Mouse (Mus musculus) myocyte (in vitro differentiated cells): Measurements from ENCODE around the gene Fbf1.

Source experiments
- CEBPB ChIP-seq: IDR thresholded peaks from 2 replicates; pipeline ENCODE4 v1.6.1; 2011; ENCODE audit warnings: mild to moderate bottlenecking, moderate library complexity; ENCODE audit not compliant: poor library complexity, insufficient read depth, severe bottlenecking
- E2F4 ChIP-seq: IDR thresholded peaks from one replicate; pipeline ENCODE4 v1.6.1; 2011; ENCODE audit warnings: mild to moderate bottlenecking, control low read depth, moderate library complexity; ENCODE audit not compliant: insufficient read depth
- MAX ChIP-seq: IDR thresholded peaks from one replicate; pipeline ENCODE4 v1.6.1; 2011; ENCODE audit warnings: low read depth, mild to moderate bottlenecking, control low read depth
- MYOD1 ChIP-seq, 3 experiments: IDR thresholded peaks; one replicate each; pipeline ENCODE4 v1.6.1; 2011; ENCODE audit warnings: control low read depth in 2 of 3, low read depth in 2 of 3, mild to moderate bottlenecking in 2 of 3, moderate library complexity in 1 of 3; ENCODE audit not compliant: insufficient read length in 2 of 3, control insufficient read depth in 1 of 3
- MYOG ChIP-seq, 3 experiments: IDR thresholded peaks; one replicate each; pipeline ENCODE4 v1.6.1; 2011; ENCODE audit warnings: control low read depth in 2 of 3, low read depth in 2 of 3, mild to moderate bottlenecking in 2 of 3; ENCODE audit not compliant: insufficient read length in 2 of 3, control insufficient read depth in 1 of 3, insufficient read depth in 1 of 3
- POLR2A ChIP-seq: IDR thresholded peaks from one replicate; pipeline ENCODE4 v1.6.1; 2011; ENCODE audit warnings: low read depth, mild to moderate bottlenecking, control low read depth, moderate library complexity; ENCODE audit not compliant: insufficient read length
- POLR2AphosphoS2 ChIP-seq: IDR thresholded peaks from one replicate; pipeline ENCODE4 v1.6.1; 2011; ENCODE audit warnings: low read depth, control low read depth; ENCODE audit not compliant: insufficient read length
- REST ChIP-seq: IDR thresholded peaks from one replicate; pipeline ENCODE4 v1.6.1; 2011; ENCODE audit warnings: mild to moderate bottlenecking, control low read depth, moderate library complexity; ENCODE audit not compliant: insufficient read depth, insufficient read length
- TCF12 ChIP-seq: IDR thresholded peaks from one replicate; pipeline ENCODE4 v1.6.1; 2011; ENCODE audit warnings: mild to moderate bottlenecking, control low read depth; ENCODE audit not compliant: poor library complexity, insufficient read depth, severe bottlenecking
- TCF3 ChIP-seq: IDR thresholded peaks from one replicate; pipeline ENCODE4 v1.6.1; 2011; ENCODE audit warnings: low read depth, control low read depth; ENCODE audit not compliant: insufficient read length
- USF1 ChIP-seq: IDR thresholded peaks from one replicate; pipeline ENCODE4 v1.6.1; 2011; ENCODE audit warnings: low read depth, mild to moderate bottlenecking, control low read depth, moderate library complexity

- no peak for TF ChIP-seq MAX
- no peak for TF ChIP-seq POLR2A
- TF ChIP-seq E2F4: no peak
- TF ChIP-seq MYOD1 (IDR thresholded peaks at IDR 0.05; ENCODE audit: control insufficient read depth in 1 of 3, insufficient read length in 2 of 3, low read depth in 2 of 3): no peak
- no peak for TF ChIP-seq TCF3
- no peak for TF ChIP-seq TCF12
- no peak for TF ChIP-seq MYOG (IDR thresholded peaks at IDR 0.05; ENCODE audit: control insufficient read depth in 1 of 3, insufficient read depth in 1 of 3, insufficient read length in 2 of 3, low read depth in 2 of 3)
- no peak for TF ChIP-seq REST
- no peak for TF ChIP-seq CEBPB
- no peak for TF ChIP-seq POLR2AphosphoS2
- TF ChIP-seq USF1: no peak
Measured at GRCm38 (mm10) chr11:116167232-116167631, 734 bp downstream of the Fbf1 start.
